In the genomic region with DNA sequence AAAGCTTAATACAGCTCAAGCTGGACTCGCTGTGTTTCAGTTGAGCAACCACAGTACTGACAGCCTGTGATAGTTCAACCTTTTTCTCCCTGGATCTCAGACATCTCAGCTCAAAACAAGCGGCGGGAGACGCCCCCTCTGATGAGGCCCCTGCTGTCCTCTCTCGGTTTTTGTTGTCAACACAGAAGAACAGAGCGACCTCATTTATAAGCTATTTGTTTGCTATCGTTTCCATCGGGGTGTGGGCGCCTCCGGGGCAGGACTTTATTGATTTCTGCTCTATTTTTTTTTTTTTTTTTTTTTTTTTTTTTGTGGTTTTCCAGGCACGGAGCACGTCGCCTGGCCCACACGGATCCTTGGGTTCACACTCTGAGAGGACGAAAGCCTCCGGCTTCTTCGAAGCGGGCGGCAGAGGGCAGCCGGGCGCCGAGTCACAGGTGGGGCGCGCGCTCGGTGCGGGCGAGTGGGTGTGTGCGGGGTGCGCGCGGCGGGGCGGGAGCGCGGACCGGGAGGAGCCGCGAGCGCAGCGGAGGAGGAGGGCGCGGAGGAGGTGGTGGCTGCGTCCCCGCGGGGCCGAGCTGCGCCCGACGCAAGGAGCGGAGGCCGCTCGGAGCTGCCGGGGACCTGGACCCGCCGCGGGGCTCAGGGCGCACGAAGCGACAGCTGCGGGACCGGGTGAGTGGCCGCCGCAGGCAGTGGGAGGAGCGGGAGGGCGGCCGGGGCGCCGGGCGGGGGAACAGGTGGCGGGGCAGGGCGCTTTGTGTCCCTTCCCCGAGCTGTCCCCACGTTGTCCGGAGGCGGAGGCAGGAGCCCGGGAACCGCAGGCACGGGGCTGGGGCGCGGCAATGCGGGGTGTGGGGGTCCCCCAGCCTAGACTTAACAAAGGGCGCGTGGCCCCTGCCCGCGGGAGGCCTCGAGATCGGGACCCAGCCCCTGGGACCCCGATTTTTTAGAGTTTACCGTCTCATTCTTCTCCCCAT, we compare ENCODE assay signal across 7 mouse cellular contexts. TPM values are rescaled to one million over a fixed set of nuclear protein-coding genes. Genes with fewer than 3 reads are reported as not detected.
DNase-seq lines count a peak whose midpoint lies in the region; ATAC-seq and TF ChIP-seq lines count a peak whose summit lies in the region.

Dapk1 (plus strand) TSS at position 512 of the 980 bp plus-strand sequence.

- no peaks in the 10 kb centered on the region for H3K27me3 ChIP-seq in embryonic facial prominence, embryonic 15.5 days
- H3K27me3 ChIP-seq in kidney, embryonic 14.5 days (ENCODE audit: control insufficient read depth, insufficient read depth, low read length) = no peaks in the 10 kb centered on the region
- H3K27me3 ChIP-seq in limb, embryonic 13.5 days = no peaks in the 10 kb centered on the region
- no peaks in the 10 kb centered on the region for H3K27me3 ChIP-seq in midbrain, embryonic 14.5 days (ENCODE audit: control insufficient read depth, insufficient read depth, low read length)

- peak; percentile 90 for ATAC-seq in embryonic facial prominence, embryonic 15.5 days (ENCODE audit: insufficient number of reproducible peaks, low FRiP score, low TSS enrichment, low read depth)
- ATAC-seq in kidney, embryonic 14.5 days (ENCODE audit: low FRiP score, low TSS enrichment) = peak; percentile 92
- peak; percentile 90 for ATAC-seq in limb, embryonic 13.5 days (ENCODE audit: low FRiP score, low read depth)
- ATAC-seq in midbrain, embryonic 14.5 days (ENCODE audit: low FRiP score, low TSS enrichment) = peak; percentile 88

- 0 out of 2 replicates have a peak, but pooled peaks cover 4% of the 10 kb centered on the region for H3K36me3 ChIP-seq in embryonic facial prominence, embryonic 15.5 days
- no peaks in the 10 kb centered on the region for H3K36me3 ChIP-seq in kidney, embryonic 14.5 days (ENCODE audit: control insufficient read depth, insufficient read depth, low read length)
- H3K36me3 ChIP-seq in limb, embryonic 13.5 days = peaks cover 3% of the 10 kb centered on the region; the same call in 1 of the 2 replicates
- peaks cover 6% of the 10 kb centered on the region; the same call in 1 of the 2 replicates for H3K36me3 ChIP-seq in midbrain, embryonic 14.5 days (ENCODE audit: control insufficient read depth, insufficient read depth, low read length)

- peaks cover 5% of the 10 kb centered on the region for H3K4me1 ChIP-seq in bone marrow macrophage, adult 2 months (ENCODE audit: control insufficient read depth, insufficient read depth, low read length)
- peaks cover 14% of the 10 kb centered on the region for H3K4me1 ChIP-seq in embryonic facial prominence, embryonic 15.5 days
- H3K4me1 ChIP-seq in kidney, embryonic 14.5 days (ENCODE audit: control insufficient read depth, insufficient read depth, low read length) = peaks cover 12% of the 10 kb centered on the region
- peaks cover 18% of the 10 kb centered on the region for H3K4me1 ChIP-seq in limb, embryonic 13.5 days
- peaks cover 23% of the 10 kb centered on the region for H3K4me1 ChIP-seq in midbrain, embryonic 14.5 days (ENCODE audit: control insufficient read depth, insufficient read depth, low read length)

- TF ChIP-seq POLR2A in bone marrow macrophage, adult 2 months (IDR thresholded peaks at IDR 0.05; ENCODE audit: borderline replicate concordance, low read depth, low read length) = no peak

- H3K4me2 ChIP-seq in embryonic facial prominence, embryonic 15.5 days (replicated peaks) = peak within 1 kb of the TSS; percentile 80
- H3K4me2 ChIP-seq in kidney, embryonic 14.5 days (replicated peaks; ENCODE audit: low read depth, low read length) = peak within 1 kb of the TSS; percentile 90
- peak within 1 kb of the TSS; percentile 85 for H3K4me2 ChIP-seq in limb, embryonic 13.5 days (replicated peaks)
- H3K4me2 ChIP-seq in midbrain, embryonic 14.5 days (ENCODE audit: low read length) = peak within 1 kb of the TSS; percentile 61

- under 1% methylated on average over 67 of the region's 90 CpGs for WGBS in embryonic facial prominence, embryonic 15.5 days
- under 1% methylated on average over 71 of the region's 90 CpGs for WGBS in kidney, embryonic 14.5 days
- WGBS in limb, embryonic 13.5 days = under 1% methylated on average over 61 of the region's 90 CpGs
- WGBS in midbrain, embryonic 14.5 days = under 1% methylated on average over 90 of the region's 90 CpGs

- peak within 1 kb of the TSS; percentile 64 for H3K4me3 ChIP-seq in bone marrow macrophage, adult 2 months (ENCODE audit: insufficient read depth, low read length)
- H3K4me3 ChIP-seq in embryonic facial prominence, embryonic 15.5 days (replicated peaks) = peak within 1 kb of the TSS; percentile 87
- peak within 1 kb of the TSS; percentile 81 for H3K4me3 ChIP-seq in kidney, embryonic 14.5 days (ENCODE audit: low read length)
- H3K4me3 ChIP-seq in limb, embryonic 13.5 days = peak within 1 kb of the TSS; percentile 74
- peak within 1 kb of the TSS; percentile 88 for H3K4me3 ChIP-seq in midbrain, embryonic 14.5 days (replicated peaks; ENCODE audit: low read depth, low read length)

- H3K9ac ChIP-seq in embryonic facial prominence, embryonic 15.5 days = peak within 1 kb of the TSS; percentile 58
- H3K9ac ChIP-seq in kidney, embryonic 14.5 days (ENCODE audit: low read depth, low read length) = peak within 1 kb of the TSS; percentile 89
- peak within 1 kb of the TSS; percentile 79 for H3K9ac ChIP-seq in limb, embryonic 13.5 days
- peak within 1 kb of the TSS; percentile 95 for H3K9ac ChIP-seq in midbrain, embryonic 14.5 days (replicated peaks; ENCODE audit: low read length)

- no peaks in the 10 kb centered on the region for H3K9me3 ChIP-seq in embryonic facial prominence, embryonic 15.5 days (replicated peaks)
- H3K9me3 ChIP-seq in kidney, embryonic 14.5 days (ENCODE audit: control insufficient read depth, low read length) = no peaks in the 10 kb centered on the region
- H3K9me3 ChIP-seq in limb, embryonic 13.5 days = no peaks in the 10 kb centered on the region
- no peaks in the 10 kb centered on the region for H3K9me3 ChIP-seq in midbrain, embryonic 14.5 days (ENCODE audit: control insufficient read depth, low read length)

- H3K27ac ChIP-seq in bone marrow macrophage, adult 2 months (ENCODE audit: insufficient read depth, low read depth, low read length) = no peak within 1 kb of the TSS
- peak within 1 kb of the TSS; percentile 75 for H3K27ac ChIP-seq in embryonic facial prominence, embryonic 15.5 days (replicated peaks)
- H3K27ac ChIP-seq in kidney, embryonic 14.5 days (ENCODE audit: low read depth, low read length) = peak within 1 kb of the TSS; percentile 82
- H3K27ac ChIP-seq in limb, embryonic 13.5 days = peak within 1 kb of the TSS; percentile 69
- peak within 1 kb of the TSS; percentile 96 for H3K27ac ChIP-seq in midbrain, embryonic 14.5 days (replicated peaks; ENCODE audit: low read depth, low read length)

- DNase-seq in heart, adult 9 months (ENCODE audit: low spot score in 2 of 2) = peak; percentile 80 to 81
- peak; percentile 95 for DNase-seq in midbrain, embryonic 14.5 days
- peak; percentile 24 to 66 for DNase-seq in spleen, postnatal 10 days (ENCODE audit: low spot score in 2 of 2)

- no peak for TF ChIP-seq CTCF in bone marrow macrophage, adult 2 months (IDR thresholded peaks at IDR 0.05; ENCODE audit: low read depth, low read length)

RNA-seq across cellular contexts. Expression of gene Dapk1, which starts in this region (rescaled TPM):
- 26.9 and 33.2 TPM in 2 replicates for polyA plus RNA-seq in bone marrow macrophage, adult 2 months (2012; ENCODE audit: insufficient read depth, insufficient read length, missing spikeins)
- 18.5 and 20.0 TPM in 2 replicates for polyA plus RNA-seq in embryonic facial prominence, embryonic 15.5 days (2015; fragmentation: Nextera tagmentation; extraction: Ambion mirVana)
- 15.1 and 24.5 TPM in 2 replicates for polyA plus RNA-seq in kidney, embryonic 14.5 days (2014; fragmentation: Nextera tagmentation; extraction: Ambion mirVana)
- 20.5 and 23.0 TPM in 2 replicates for polyA plus RNA-seq in limb, embryonic 13.5 days (2015; fragmentation: Nextera tagmentation; extraction: Ambion mirVana)
- 41.7 and 42.4 TPM in 2 replicates for polyA plus RNA-seq in midbrain, embryonic 14.5 days (2014; fragmentation: Nextera tagmentation; extraction: Ambion mirVana)

Comparison
In these comparisons a context has a peak if more than half of its experiments do, and no peak if none do; other contexts are left out.
1. DNase-seq: peak in every context shown above with its lines; median percentile 95 in midbrain, embryonic 14.5 days; 80 in heart, adult 9 months; 45 in spleen, postnatal 10 days.